Comparison of ENCODE assay signal across 17 mouse cellular contexts in genomic region chr9:61436104-61436503, GRCm38 (mm10).
DNase-seq lines count a peak whose midpoint lies in the region; TF ChIP-seq lines count a peak whose summit lies in the region.
"Had no signal": no experiment of that assay in that cellular context is flagged by ENCODE, and none has a peak within 500 bp of the region (broad histone marks: within the 10 kb centered on the region; RNA-seq: fewer than 3 reads in every experiment).

No protein-coding gene starts in this region.

- H3ac ChIP-seq in C2C12 (ENCODE audit: control insufficient read depth, insufficient read length, low read depth), result no peak overlapping the region

- DNase-seq in gastrocnemius, adult 18-20 months (ENCODE audit: low spot score), result peak; percentile 24
- no peak for DNase-seq in gastrocnemius, postnatal 4 days (ENCODE audit: low spot score in 2 of 2)
- DNase-seq in left cerebral cortex, postnatal 4 days, result peak; percentile 61
- DNase-seq in left cerebral cortex, adult 18-20 months (ENCODE audit: low spot score in 2 of 2), result no peak
- DNase-seq in left cerebral cortex, adult 8-10 months (ENCODE audit: low spot score in 2 of 2), result no peak
- DNase-seq: cerebellum, adult 11 months; forebrain, postnatal 0 days; heart, adult 11 months; kidney, adult 11 months; right cerebral cortex, postnatal 14 days had no signal

- intact Hi-C loops in left cerebral cortex, postnatal 4 days (cut with DNase I), result no loop called here

- no peaks in the 10 kb centered on the region for H3K79me2 ChIP-seq in C2C12 (ENCODE audit: control insufficient read depth, insufficient read depth)

- TF ChIP-seq POLR2A in bone marrow macrophage, adult 2 months (IDR thresholded peaks at IDR 0.05; ENCODE audit: borderline replicate concordance, low read depth, low read length), result no peak

- no peaks in the 10 kb centered on the region for H3K79me3 ChIP-seq in C2C12 (ENCODE audit: low read depth)

- peak overlapping the region; percentile 78 for H3K27ac ChIP-seq in bone marrow macrophage, adult 2 months (ENCODE audit: insufficient read depth, low read depth, low read length)
- H3K27ac ChIP-seq: heart, embryonic 15.5 days; hindbrain, embryonic 14.5 days; limb, embryonic 10.5 days; lung, embryonic 15.5 days had no signal

- no peak for TF ChIP-seq CTCF in C2C12 (IDR thresholded peaks at IDR 0.05; ENCODE audit: control insufficient read depth, insufficient read depth, insufficient read length)
- TF ChIP-seq CTCF in bone marrow macrophage, adult 2 months (IDR thresholded peaks at IDR 0.05; ENCODE audit: low read depth, low read length), result no peak

- H3K4me1 ChIP-seq in bone marrow macrophage, adult 2 months (ENCODE audit: control insufficient read depth, insufficient read depth, low read length), result peaks cover 49% of the 10 kb centered on the region

- H3K4me3 ChIP-seq in C2C12 (ENCODE audit: insufficient read depth, poor library complexity, severe bottlenecking), result no peak overlapping the region
- H3K4me3 ChIP-seq in bone marrow macrophage, adult 2 months (ENCODE audit: insufficient read depth, low read length), result no peak overlapping the region
- H3K4me3 ChIP-seq: heart, embryonic 15.5 days; limb, embryonic 10.5 days; lung, embryonic 15.5 days had no signal

- no peaks in the 10 kb centered on the region for H3K27me3 ChIP-seq in C2C12 (ENCODE audit: control insufficient read depth, insufficient read depth, insufficient read length)
- H3K27me3 ChIP-seq: Patski had no signal

- no peaks in the 10 kb centered on the region for H3K36me3 ChIP-seq in C2C12 (ENCODE audit: control insufficient read depth, insufficient read depth)
- H3K36me3 ChIP-seq: heart, embryonic 15.5 days; limb, embryonic 10.5 days; lung, embryonic 15.5 days had no signal

TF ChIP-seq in C2C12, 6 proteins besides CTCF, POLR2A, EP300 and RAD21:
- TF ChIP-seq MYOG (IDR thresholded peaks at IDR 0.05; ENCODE audit: control insufficient read depth, extremely low read depth, insufficient read length) (no peak), CEBPB (IDR thresholded peaks at IDR 0.05; ENCODE audit: low read depth) (no peak), MAX (IDR thresholded peaks at IDR 0.05) (no peak), USF1 (IDR thresholded peaks at IDR 0.05; ENCODE audit: low read depth) (peak; percentile 19)

Comparison
In these comparisons a context has a peak if more than half of its experiments do, and no peak if none do; other contexts are left out.
1. DNase-seq: peak in gastrocnemius, adult 18-20 months (single experiment) and left cerebral cortex, postnatal 4 days (single experiment); none in gastrocnemius, postnatal 4 days (0 of 2), left cerebral cortex, adult 18-20 months (0 of 2) and left cerebral cortex, adult 8-10 months (0 of 2).